Comparison of ENCODE assay signal across 12 mouse cellular contexts in the genomic region with DNA sequence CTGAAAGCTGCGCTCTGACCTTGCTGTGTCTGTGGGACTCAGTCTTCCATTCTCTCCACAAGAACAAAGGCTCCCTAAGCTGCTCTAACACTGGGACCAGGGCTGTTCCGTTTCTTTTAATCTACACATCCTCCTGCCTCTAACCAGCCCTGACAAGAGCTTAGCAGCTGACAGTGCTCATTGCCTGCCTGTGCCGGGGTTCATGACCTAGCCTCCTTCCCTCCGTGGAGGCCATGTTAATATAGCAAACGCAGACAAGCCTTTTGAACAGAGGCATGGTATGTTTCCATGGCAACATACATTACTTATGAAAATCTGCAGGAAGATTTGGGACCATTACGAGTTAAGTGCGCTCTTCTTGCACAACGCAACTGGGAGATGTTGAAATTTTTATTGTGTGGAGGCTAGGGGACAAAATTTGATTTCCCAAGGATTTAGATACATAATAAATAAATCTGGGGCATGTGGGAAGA. TPM values are rescaled to one million over a fixed set of nuclear protein-coding genes. Genes with fewer than 3 reads are reported as not detected.
DNase-seq lines count a peak whose midpoint lies in the region; ATAC-seq and TF ChIP-seq lines count a peak whose summit lies in the region.
"Had no signal": no experiment of that assay in that cellular context is flagged by ENCODE, and none has a peak within 500 bp of the region (broad histone marks: within the 10 kb centered on the region; RNA-seq: fewer than 3 reads in every experiment).

No protein-coding gene starts in this region.

- 36% methylated on average over 8 of the region's 8 CpGs for WGBS in forebrain, embryonic 10.5 days
- 51% methylated on average over 8 of the region's 8 CpGs for WGBS in limb, embryonic 10.5 days
- 78% methylated on average over 8 of the region's 8 CpGs for WGBS in thymus, adult 2 months

- peaks cover 19% of the 10 kb centered on the region for H3K36me3 ChIP-seq in forebrain, embryonic 10.5 days (replicated peaks)
- H3K36me3 ChIP-seq in limb, embryonic 10.5 days: no peaks in the 10 kb centered on the region
- no peaks in the 10 kb centered on the region for H3K36me3 ChIP-seq in thymus, adult 2 months (ENCODE audit: control insufficient read depth, insufficient read depth, low read length)
- H3K36me3 ChIP-seq: embryonic facial prominence, embryonic 15.5 days had no signal

- peak overlapping the region; percentile 3; the same call in 1 of the 2 replicates for H3K4me3 ChIP-seq in forebrain, embryonic 10.5 days
- H3K4me3 ChIP-seq in limb, embryonic 10.5 days: no peak overlapping the region
- H3K4me3 ChIP-seq in thymus, adult 2 months (ENCODE audit: control insufficient read depth, insufficient read depth, low read length): no peak overlapping the region
- H3K4me3 ChIP-seq: embryonic facial prominence, embryonic 15.5 days; myocyte had no signal

- ATAC-seq in megakaryocyte-erythroid progenitor cell, adult 5-6 weeks (replicated peaks; ENCODE audit: low FRiP score, low TSS enrichment, poor library complexity, severe bottlenecking): no peak
- ATAC-seq in cerebellum, adult (ENCODE audit: insufficient number of reproducible peaks, low FRiP score, low TSS enrichment): no peak

- H3K27me3 ChIP-seq in forebrain, embryonic 10.5 days (ENCODE audit: poor library complexity, severe bottlenecking): peaks cover 13% of the 10 kb centered on the region; the same call in 1 of the 2 replicates
- H3K27me3 ChIP-seq in limb, embryonic 10.5 days (ENCODE audit: low read depth, poor library complexity, severe bottlenecking): no peaks in the 10 kb centered on the region
- H3K27me3 ChIP-seq in thymus, adult 2 months (ENCODE audit: control insufficient read depth, insufficient read depth, low read length): no peaks in the 10 kb centered on the region
- H3K27me3 ChIP-seq: embryonic facial prominence, embryonic 15.5 days had no signal

- DNase-seq in embryo, embryonic 11 days: peak; percentile 77
- DNase-seq in forebrain, embryonic 10.5 days (ENCODE audit: extremely low spot score, low spot score): peak; percentile 54
- DNase-seq in limb, embryonic 10.5 days (ENCODE audit: low spot score): no peak
- peak; percentile 43 for DNase-seq in neural tube, embryonic 10.5 days (ENCODE audit: extremely low spot score, low spot score)
- no peak for DNase-seq in thymus, adult 2 months
- DNase-seq: gastrocnemius, postnatal 10 days; thymus, postnatal 4 days had no signal

- no peak for TF ChIP-seq CTCF in thymus, adult 2 months (IDR thresholded peaks at IDR 0.05; ENCODE audit: borderline replicate concordance, control insufficient read depth, extremely low read depth, insufficient read depth, low read length, poor library complexity)

- H3K4me1 ChIP-seq in forebrain, embryonic 10.5 days: peaks cover 49% of the 10 kb centered on the region
- H3K4me1 ChIP-seq in limb, embryonic 10.5 days: peaks cover 34% of the 10 kb centered on the region
- H3K4me1 ChIP-seq in thymus, adult 2 months (replicated peaks; ENCODE audit: control insufficient read depth, insufficient read depth, low read length): peaks cover 5% of the 10 kb centered on the region

- no peak for TF ChIP-seq POLR2A in thymus, adult 2 months (IDR thresholded peaks at IDR 0.05; ENCODE audit: control insufficient read depth, extremely low read depth, insufficient read depth, low read length, poor library complexity)

- H3K27ac ChIP-seq in forebrain, embryonic 10.5 days: peak overlapping the region; percentile 75
- H3K27ac ChIP-seq in limb, embryonic 10.5 days: peak overlapping the region; percentile 46; the same call in 1 of the 2 replicates
- no peak overlapping the region for H3K27ac ChIP-seq in thymus, adult 2 months (ENCODE audit: control insufficient read depth, insufficient read depth, low read length)
- H3K27ac ChIP-seq: embryonic facial prominence, embryonic 15.5 days had no signal

- no peaks in the 10 kb centered on the region for H3K9me3 ChIP-seq in forebrain, embryonic 10.5 days
- H3K9me3 ChIP-seq in limb, embryonic 10.5 days (replicated peaks): no peaks in the 10 kb centered on the region
- H3K9me3 ChIP-seq: embryonic facial prominence, embryonic 15.5 days had no signal

RNA-seq across cellular contexts. Expression of gene Serpinh1, which starts 40.3 kb away (rescaled TPM):
- polyA plus RNA-seq in forebrain, embryonic 10.5 days (2016; fragmentation: Nextera tagmentation; extraction: Ambion mirVana): 825 and 923 TPM in 2 replicates
- polyA plus RNA-seq in limb, embryonic 10.5 days (2016; fragmentation: Nextera tagmentation; extraction: Ambion mirVana): 1,171 and 1,177 TPM in 2 replicates
- not detected in 2 replicates for total RNA-seq in megakaryocyte-erythroid progenitor cell, adult 5-6 weeks (2014; fragmentation: Nextera tagmentation)
- total RNA-seq in megakaryocyte-erythroid progenitor cell, adult 5-6 weeks (2017): not detected in 2 replicates
- 53.3 and 66.1 TPM in 2 replicates for polyA plus RNA-seq in thymus, adult 2 months (2012; rRNA removed)
- total RNA-seq: MEL had no signal

RNA-seq across cellular contexts. Expression of gene Map6, which starts 45.5 kb away (rescaled TPM):
- polyA plus RNA-seq in forebrain, embryonic 10.5 days (2016; fragmentation: Nextera tagmentation; extraction: Ambion mirVana): 14.8 and 18.0 TPM in 2 replicates
- 3.1 and 5.4 TPM in 2 replicates for polyA plus RNA-seq in limb, embryonic 10.5 days (2016; fragmentation: Nextera tagmentation; extraction: Ambion mirVana)
- total RNA-seq in megakaryocyte-erythroid progenitor cell, adult 5-6 weeks (2014; fragmentation: Nextera tagmentation): not detected in 2 replicates
- not detected in 2 replicates for total RNA-seq in megakaryocyte-erythroid progenitor cell, adult 5-6 weeks (2017)
- polyA plus RNA-seq in thymus, adult 2 months (2012; rRNA removed): 0.96 and 1.3 TPM in 2 replicates
- total RNA-seq: MEL had no signal

Comparison
In these comparisons a context has a peak if more than half of its experiments do, and no peak if none do; other contexts are left out.
1. DNase-seq: peak in embryo, embryonic 11 days (single experiment), forebrain, embryonic 10.5 days (single experiment) and neural tube, embryonic 10.5 days (single experiment); none in limb, embryonic 10.5 days (single experiment) and thymus, adult 2 months (single experiment).
2. RNA of gene Serpinh1, which starts 40.3 kb away (polyA plus RNA-seq): 1,171 to 1,177 TPM in limb, embryonic 10.5 days and 825 to 923 TPM in forebrain, embryonic 10.5 days; 53.3 to 66.1 TPM in thymus, adult 2 months; every median in the first group is over 10 times any median in the second.